Mouse (Mus musculus) splenic B cell, adult 2 months (primary cell): ENCODE data around the gene Sult2a5.

Experiments
- DNase-seq: peaks from one replicate; pipeline ENCODE4 v3.0.0-alpha.2; 2011; ENCODE audit warnings: low read depth, low spot score
- H3K27me3 ChIP-seq: 2 replicates; pipeline ENCODE4 v1.6.1; 2012; ENCODE audit warnings: mild to moderate bottlenecking, low read length, moderate library complexity, mixed read lengths; ENCODE audit not compliant: control insufficient read depth, poor library complexity, insufficient read depth, severe bottlenecking
- H3K36me3 ChIP-seq: 2 replicates; pipeline ENCODE4 v1.6.1; 2012; ENCODE audit warnings: mild to moderate bottlenecking, low read length, moderate library complexity, mixed read lengths; ENCODE audit not compliant: control insufficient read depth, poor library complexity, insufficient read depth, severe bottlenecking

The Sult2a5 gene

GRCm38 (mm10) chr7:13623667-13624066 lies at the start of gene Sult2a5:
Sult2a5 (plus strand) TSS chr7:13623967.
- H3K27me3 ChIP-seq, result no peaks in the 10 kb centered on the region
- DNase-seq, result no peak
- H3K36me3 ChIP-seq, result no peaks in the 10 kb centered on the region
